Mouse (Mus musculus) midbrain, embryonic 15.5 days (tissue): ENCODE measurements around the gene Sertad1. TPM values are rescaled to one million over a fixed set of nuclear protein-coding genes. Genes with fewer than 3 reads are reported as not detected.

ENCODE experiments used
- ATAC-seq: fragments of 200-750 bp; cut with Nextera tagmentation; replicated peaks from 2 replicates; pipeline ENCODE4 v1.8.0; 2017; ENCODE audit warnings: moderate TSS enrichment
- H3K27ac ChIP-seq: fragments of 300-500 bp; sonication (generic); 2 replicates; pipeline ENCODE4 v1.5.1; 2015; ENCODE audit warnings: mild to moderate bottlenecking, inconsistent platforms
- H3K27me3 ChIP-seq: fragments of 300-500 bp; sonication (generic); replicated peaks from 2 replicates; pipeline ENCODE4 v1.6.1; 2015; ENCODE audit warnings: inconsistent platforms
- H3K36me3 ChIP-seq: fragments of 300-500 bp; sonication (generic); replicated peaks from 2 replicates; pipeline ENCODE4 v1.6.1; 2015; ENCODE audit warnings: inconsistent platforms
- H3K4me1 ChIP-seq: fragments of 300-500 bp; sonication (generic); 2 replicates; pipeline ENCODE4 v1.6.1; 2015; ENCODE audit warnings: inconsistent platforms
- H3K4me2 ChIP-seq: fragments of 300-500 bp; sonication (generic); 2 replicates; pipeline ENCODE4 v1.6.1; 2015; ENCODE audit warnings: inconsistent platforms, mild to moderate bottlenecking, moderate library complexity
- H3K4me3 ChIP-seq: fragments of 300-500 bp; sonication (generic); 2 replicates; pipeline ENCODE4 v1.5.1; 2015; ENCODE audit warnings: mild to moderate bottlenecking, inconsistent platforms
- H3K9ac ChIP-seq: fragments of 300-500 bp; sonication (generic); 2 replicates; pipeline ENCODE4 v1.6.1; 2015; ENCODE audit warnings: mild to moderate bottlenecking, inconsistent platforms
- H3K9me3 ChIP-seq: fragments of 300-500 bp; sonication (generic); 2 replicates; pipeline ENCODE4 v1.6.1; 2016; ENCODE audit warnings: inconsistent platforms
- WGBS: fragments of 180-500 bp; shearing (Covaris S2); methylation state at CpG from one replicate; pipeline ENCODE4 v1.1.7; 2015; ENCODE audit warnings: mixed read lengths; 5-methylcytosine and 5-hydroxymethylcytosine counted together
- polyA plus RNA-seq: library from polyadenylated mRNA; unstranded; fragments of >200 nt; fragmentation: Nextera tagmentation; extraction: Ambion mirVana; gene quantifications from 2 replicates; pipeline ENCODE4 v1.2.1, GENCODE M21; 2015

The Sertad1 gene
- polyA plus RNA-seq, 1 experiment from 2014 or later: 8.3 TPM

DNA sequence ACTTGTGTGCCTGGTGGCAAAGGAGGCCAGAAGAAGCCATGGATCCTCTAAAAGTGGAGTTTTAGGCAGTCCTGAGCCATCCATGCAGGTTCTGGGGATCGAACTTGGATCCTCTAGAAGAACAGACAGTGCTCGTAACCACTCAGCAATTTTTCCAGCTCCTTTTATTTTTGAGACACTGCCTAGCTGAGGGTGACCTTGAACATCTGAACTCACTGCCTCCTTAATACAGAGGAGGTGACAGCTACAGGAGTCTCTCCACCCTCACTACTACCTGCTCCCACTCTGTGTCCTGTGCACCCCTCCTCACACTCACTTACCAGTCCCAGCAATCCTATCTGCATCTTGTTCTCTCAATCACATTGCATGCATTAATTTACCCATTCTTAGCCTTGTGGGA lies 11.1 kb upstream of the Sertad1 start:
- H3K4me3 ChIP-seq: no peak overlapping the region
- H3K9ac ChIP-seq: no peak overlapping the region
- ATAC-seq: no peak
- no peaks in the 10 kb centered on the region for H3K27me3 ChIP-seq
- 100% methylated on average over 2 of the region's 2 CpGs for WGBS
- H3K4me2 ChIP-seq: no peak overlapping the region
- no peaks in the 10 kb centered on the region for H3K9me3 ChIP-seq
- no peak overlapping the region for H3K27ac ChIP-seq
- H3K36me3 ChIP-seq: no peaks in the 10 kb centered on the region
- H3K4me1 ChIP-seq: 0 out of 2 replicates have a peak, but pooled peaks cover 8% of the 10 kb centered on the region

DNA sequence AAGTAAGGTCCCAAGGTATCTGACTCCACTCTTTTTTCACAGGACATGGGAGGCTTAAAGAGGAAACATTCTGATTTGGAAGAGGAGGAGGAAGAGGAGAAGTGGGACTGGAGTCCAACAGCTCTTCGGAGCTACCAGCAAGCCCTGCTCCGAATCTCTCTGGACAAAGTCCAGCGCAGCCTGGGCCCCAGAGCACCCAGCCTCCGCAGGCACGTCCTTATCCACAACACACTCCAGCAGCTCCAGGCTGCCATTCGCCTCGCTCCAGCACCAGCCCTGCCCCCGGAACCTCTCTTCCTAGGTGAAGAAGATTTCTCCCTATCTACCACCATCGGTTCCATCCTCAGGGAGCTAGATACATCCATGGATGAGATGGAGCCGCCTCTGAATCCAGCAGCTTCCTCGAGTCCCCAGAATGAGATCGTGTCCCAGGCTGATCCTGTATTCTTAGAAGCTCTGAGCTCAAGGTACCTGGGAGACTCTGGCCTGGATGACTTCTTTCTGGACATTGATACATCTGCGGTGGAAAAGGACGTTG lies 10.5 kb upstream of the Sertad1 start:
- H3K4me1 ChIP-seq: peaks cover 10% of the 10 kb centered on the region
- H3K4me3 ChIP-seq: no peak overlapping the region
- H3K27me3 ChIP-seq: no peaks in the 10 kb centered on the region
- H3K9me3 ChIP-seq: no peaks in the 10 kb centered on the region
- no peak overlapping the region for H3K4me2 ChIP-seq
- no peak overlapping the region for H3K9ac ChIP-seq
- no peak for ATAC-seq
- no peak overlapping the region for H3K27ac ChIP-seq
- no peaks in the 10 kb centered on the region for H3K36me3 ChIP-seq
- WGBS: 95% methylated on average over 14 of the region's 14 CpGs

GRCm38 (mm10) chr7:27478561-27478960 lies 8.1 kb upstream of the Sertad1 start:
- Histone ChIP-seq H3K9me3 (no peaks in the 10 kb centered on the region), H3K27me3 (no peaks in the 10 kb centered on the region), H3K9ac (no peak overlapping the region), H3K4me2 (no peak overlapping the region), H3K27ac (no peak overlapping the region), H3K36me3 (no peaks in the 10 kb centered on the region), H3K4me1 (peaks cover 12% of the 10 kb centered on the region), H3K4me3 (no peak overlapping the region)
- 83% methylated on average over 7 of the region's 7 CpGs for WGBS
- no peak for ATAC-seq

GRCm38 (mm10) chr7:27479750-27480149 lies 7.0 kb upstream of the Sertad1 start:
- Histone ChIP-seq H3K4me3 (no peak overlapping the region), H3K27ac (no peak overlapping the region), H3K4me2 (no peak overlapping the region), H3K9ac (no peak overlapping the region), H3K9me3 (no peaks in the 10 kb centered on the region), H3K36me3 (no peaks in the 10 kb centered on the region), H3K27me3 (no peaks in the 10 kb centered on the region), H3K4me1 (peaks cover 9% of the 10 kb centered on the region)
- 83% methylated on average over 1 of the region's 1 CpGs for WGBS
- ATAC-seq: no peak

DNA sequence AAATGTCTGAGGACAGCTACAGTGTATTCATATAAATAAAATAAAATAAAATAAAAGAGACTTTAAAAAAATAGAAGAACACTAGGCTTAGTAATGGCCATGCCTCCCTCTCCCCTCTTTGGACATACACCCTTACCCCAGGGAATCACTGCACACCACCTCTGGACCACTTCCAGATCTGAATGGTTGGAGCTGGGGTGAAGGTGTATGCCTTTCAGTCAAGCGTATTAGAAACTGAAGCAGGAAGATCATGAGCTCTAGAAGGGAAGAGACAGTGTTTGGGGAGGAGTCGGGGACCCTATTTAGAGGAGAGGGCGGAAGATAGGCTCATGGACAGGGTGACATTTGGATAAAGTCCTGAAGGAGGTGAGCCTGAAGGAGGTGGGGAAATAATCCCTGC lies 6.2 kb upstream of the Sertad1 start:
- no peak overlapping the region for H3K27ac ChIP-seq
- no peaks in the 10 kb centered on the region for H3K27me3 ChIP-seq
- no peaks in the 10 kb centered on the region for H3K36me3 ChIP-seq
- no peaks in the 10 kb centered on the region for H3K9me3 ChIP-seq
- H3K4me2 ChIP-seq: no peak overlapping the region
- peaks cover 6% of the 10 kb centered on the region for H3K4me1 ChIP-seq
- no peak overlapping the region for H3K4me3 ChIP-seq
- no peak for ATAC-seq
- H3K9ac ChIP-seq: no peak overlapping the region
- 69% methylated on average over 3 of the region's 3 CpGs for WGBS

DNA sequence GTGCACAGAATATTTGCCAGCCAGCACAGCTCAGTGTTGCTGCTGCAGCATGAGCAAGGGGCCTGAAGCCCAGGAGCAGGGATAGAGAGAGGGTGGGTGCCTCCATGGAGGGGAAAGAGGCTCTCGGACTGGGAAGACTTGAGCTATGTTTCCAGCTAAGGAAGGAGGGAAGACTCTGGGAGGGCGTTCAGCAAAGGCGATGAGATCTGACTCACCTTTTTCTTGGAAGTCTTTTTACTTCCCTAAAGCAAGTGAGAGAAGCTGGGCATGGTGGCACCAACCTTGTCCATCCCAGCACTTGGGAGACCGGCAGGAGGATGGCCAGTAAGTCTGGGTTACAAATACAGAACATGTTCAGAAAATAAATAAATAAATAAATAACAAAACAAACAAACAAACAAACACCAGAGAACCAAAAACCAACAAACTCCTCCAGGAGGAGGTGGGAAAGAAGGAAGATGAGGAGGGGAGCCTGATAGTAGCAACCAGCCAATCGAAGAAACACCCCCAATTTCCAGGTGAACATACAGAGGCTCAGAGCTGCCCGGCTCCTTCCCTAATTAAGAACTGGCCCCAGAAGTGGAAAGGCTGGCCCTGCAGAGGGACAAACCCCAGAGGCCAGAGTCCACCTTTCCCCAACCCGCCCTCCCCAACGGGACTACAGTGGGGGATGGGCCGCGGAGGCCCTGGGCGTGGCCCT lies 5.6 kb upstream of the Sertad1 start:
- 10% methylated on average over 11 of the region's 11 CpGs for WGBS

GRCm38 (mm10) chr7:27481627-27481969 lies 5.1 kb upstream of the Sertad1 start:
- WGBS: under 1% methylated on average over 12 of the region's 12 CpGs
- no peaks in the 10 kb centered on the region for H3K36me3 ChIP-seq
- peaks cover 10% of the 10 kb centered on the region for H3K4me1 ChIP-seq
- peak overlapping the region; percentile 34; the same call in 1 of the 2 replicates for H3K9ac ChIP-seq
- H3K27ac ChIP-seq: no peak overlapping the region
- peak overlapping the region; percentile 29 for H3K4me3 ChIP-seq
- no peaks in the 10 kb centered on the region for H3K9me3 ChIP-seq
- peak overlapping the region; percentile 56 for H3K4me2 ChIP-seq
- no peaks in the 10 kb centered on the region for H3K27me3 ChIP-seq
- peak; percentile 29 for ATAC-seq

More for the DNA sequence above, 5.6 kb upstream of the Sertad1 start:
- H3K9ac ChIP-seq: peak overlapping the region; percentile 34; the same call in 1 of the 2 replicates
- no peak; the same call in 1 of the 2 replicates for ATAC-seq
- no peak overlapping the region for H3K27ac ChIP-seq
- peak overlapping the region; percentile 29 for H3K4me3 ChIP-seq
- H3K4me1 ChIP-seq: peaks cover 6% of the 10 kb centered on the region
- no peaks in the 10 kb centered on the region for H3K36me3 ChIP-seq
- H3K9me3 ChIP-seq: no peaks in the 10 kb centered on the region
- peak overlapping the region; percentile 56 for H3K4me2 ChIP-seq
- no peaks in the 10 kb centered on the region for H3K27me3 ChIP-seq

- no peaks in the 10 kb centered on the region for H3K27me3 ChIP-seq
- H3K36me3 ChIP-seq: no peaks in the 10 kb centered on the region
- H3K9me3 ChIP-seq: no peaks in the 10 kb centered on the region
- no peak overlapping the region for H3K9ac ChIP-seq
- H3K4me3 ChIP-seq: no peak overlapping the region
- no peak for ATAC-seq
- no peak overlapping the region for H3K27ac ChIP-seq
- peaks cover 15% of the 10 kb centered on the region for H3K4me1 ChIP-seq
- 89% methylated on average over 4 of the region's 4 CpGs for WGBS
- H3K4me2 ChIP-seq: no peak overlapping the region
Observed at GRCm38 (mm10) chr7:27483860-27484259, 2.9 kb upstream of the Sertad1 start.

GRCm38 (mm10) chr7:27486102-27486769 lies 474 bp upstream of the Sertad1 start:
- H3K9me3 ChIP-seq: no peaks in the 10 kb centered on the region
- H3K4me1 ChIP-seq: peaks cover 18% of the 10 kb centered on the region
- no peak overlapping the region; the same call in 1 of the 2 replicates for H3K9ac ChIP-seq
- peak overlapping the region; percentile 68 for H3K4me3 ChIP-seq
- WGBS: 6% methylated on average over 13 of the region's 13 CpGs
- H3K36me3 ChIP-seq: no peaks in the 10 kb centered on the region
- peak overlapping the region; percentile 85; the same call in 1 of the 2 replicates for H3K27ac ChIP-seq
- peaks cover 8% of the 10 kb centered on the region; the same call in 1 of the 2 replicates for H3K27me3 ChIP-seq
- peak overlapping the region; percentile 64 for H3K4me2 ChIP-seq
- ATAC-seq: peak; percentile 41

DNA sequence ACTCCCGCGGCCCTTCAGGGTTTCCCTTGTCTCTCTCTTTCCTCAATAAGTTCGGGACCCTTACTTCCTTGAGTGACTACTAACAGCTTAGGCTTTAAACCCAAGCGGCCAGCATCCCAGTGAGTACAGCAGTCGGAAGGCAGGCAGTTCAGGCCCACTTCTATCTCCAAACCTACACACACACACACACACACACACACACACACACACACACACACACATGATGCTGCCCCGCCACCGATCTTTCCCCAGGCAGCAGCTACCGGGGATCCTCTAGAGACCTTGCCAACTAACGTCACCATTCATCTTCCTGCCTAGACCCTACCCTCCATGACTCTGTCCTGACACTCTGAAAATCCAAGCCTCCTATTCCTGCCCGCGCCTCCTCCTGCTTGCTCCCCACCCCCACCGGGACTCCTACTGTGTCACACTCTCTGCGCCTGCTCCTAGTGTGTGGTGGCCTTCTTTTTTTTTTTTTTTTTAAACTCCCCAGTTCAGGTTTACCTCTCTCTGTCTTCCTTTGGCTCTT lies 1.1 kb downstream of the Sertad1 start:
- Histone ChIP-seq H3K4me3 (peak overlapping the region; percentile 68), H3K4me1 (peaks cover 14% of the 10 kb centered on the region), H3K36me3 (no peaks in the 10 kb centered on the region), H3K9me3 (no peaks in the 10 kb centered on the region), H3K27me3 (peaks cover 8% of the 10 kb centered on the region; the same call in 1 of the 2 replicates), H3K4me2 (peak overlapping the region; percentile 64), H3K27ac (peak overlapping the region; percentile 85), H3K9ac (peak overlapping the region; percentile 64)
- ATAC-seq: no peak
- WGBS: 6% methylated on average over 13 of the region's 13 CpGs

DNA sequence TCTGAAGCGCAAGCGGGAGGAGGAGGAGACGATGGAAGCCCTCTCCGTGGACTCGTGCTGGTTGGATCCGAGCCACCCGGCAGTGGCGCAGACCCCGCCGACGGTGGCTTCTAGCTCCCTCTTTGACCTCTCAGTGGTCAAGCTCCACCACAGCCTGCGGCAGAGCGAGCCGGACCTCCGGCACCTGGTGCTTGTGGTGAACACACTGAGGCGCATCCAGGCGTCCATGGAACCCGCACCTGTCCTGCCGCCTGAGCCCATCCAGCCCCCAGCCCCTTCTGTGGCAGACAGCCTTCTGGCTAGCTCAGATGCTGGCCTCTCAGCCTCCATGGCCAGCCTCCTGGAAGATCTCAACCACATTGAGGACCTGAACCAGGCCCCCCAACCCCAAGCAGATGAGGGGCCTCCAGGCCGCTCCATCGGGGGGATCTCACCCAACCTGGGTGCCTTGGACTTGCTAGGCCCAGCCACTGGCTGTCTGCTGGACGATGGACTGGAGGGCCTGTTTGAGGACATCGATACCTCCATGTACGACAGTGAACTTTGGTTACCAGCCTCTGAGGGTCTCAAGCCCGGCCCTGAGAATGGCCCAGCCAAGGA lies 2.7 kb downstream of the Sertad1 start:
- ATAC-seq: no peak
- H3K4me3 ChIP-seq: no peak overlapping the region
- H3K36me3 ChIP-seq: no peaks in the 10 kb centered on the region
- H3K27me3 ChIP-seq: peaks cover 8% of the 10 kb centered on the region; the same call in 1 of the 2 replicates
- H3K4me2 ChIP-seq: no peak overlapping the region
- 91% methylated on average over 25 of the region's 25 CpGs for WGBS
- H3K9me3 ChIP-seq: no peaks in the 10 kb centered on the region
- peaks cover 14% of the 10 kb centered on the region for H3K4me1 ChIP-seq
- H3K9ac ChIP-seq: no peak overlapping the region
- H3K27ac ChIP-seq: no peak overlapping the region

DNA sequence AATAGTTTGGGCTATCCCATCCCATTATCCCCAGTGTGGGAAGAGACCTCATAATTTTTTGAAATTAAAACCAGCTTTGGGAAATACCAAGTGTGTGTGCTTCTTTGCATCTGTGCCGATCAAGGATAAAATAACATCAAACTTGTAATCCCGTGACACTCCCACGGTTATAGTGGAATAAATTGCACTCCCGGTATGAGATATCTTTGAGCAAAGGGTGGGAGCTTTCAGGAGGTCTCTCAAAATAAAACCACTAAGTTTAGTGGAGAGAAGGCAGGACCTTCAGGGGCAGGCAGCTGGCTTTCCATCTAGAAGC lies 3.5 kb downstream of the Sertad1 start:
- Histone ChIP-seq H3K9me3 (no peaks in the 10 kb centered on the region), H3K36me3 (no peaks in the 10 kb centered on the region), H3K4me1 (peaks cover 14% of the 10 kb centered on the region), H3K4me3 (peak overlapping the region; percentile 24), H3K9ac (no peak overlapping the region), H3K27me3 (peaks cover 8% of the 10 kb centered on the region; the same call in 1 of the 2 replicates), H3K4me2 (peak overlapping the region; percentile 47), H3K27ac (peak overlapping the region; percentile 44)
- WGBS: 43% methylated on average over 4 of the region's 4 CpGs
- ATAC-seq: no peak
